Mouse (Mus musculus): Measurements from ENCODE around the gene Rps27rt.
"Not testable (repeated sequence)": the region's sequence is repeated elsewhere in the genome, so short reads cannot be mapped to it uniquely, and the experiment has no call there.

Gene Rps27rt

GRCm38 (mm10) chr9:114982689-114983360, at the start of gene Rps27rt:
Gene Rps27rt (minus strand): TSS chr9:114982739.
- no peak for DNase-seq

DNA sequence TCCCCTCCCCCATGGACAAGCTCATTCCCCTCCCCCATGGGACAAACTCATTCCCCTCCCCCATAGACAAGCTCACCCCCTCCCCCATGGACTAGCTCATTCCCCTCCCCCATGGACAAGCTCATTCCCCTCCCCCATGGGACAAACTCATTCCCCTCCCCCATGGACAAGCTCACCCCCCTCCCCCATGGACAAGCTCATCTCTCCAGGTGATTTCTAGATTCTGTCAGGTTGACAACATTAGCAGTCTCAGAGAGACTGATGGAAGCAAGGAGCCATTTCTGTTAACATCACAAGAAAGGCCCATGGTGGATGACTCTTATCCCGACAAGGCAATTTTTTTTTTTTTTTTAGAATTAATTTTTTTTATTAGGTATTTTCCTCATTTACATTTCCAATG, 48.5 kb upstream of the Rps27rt start:
- not testable (repeated sequence) for DNase-seq

DNA sequence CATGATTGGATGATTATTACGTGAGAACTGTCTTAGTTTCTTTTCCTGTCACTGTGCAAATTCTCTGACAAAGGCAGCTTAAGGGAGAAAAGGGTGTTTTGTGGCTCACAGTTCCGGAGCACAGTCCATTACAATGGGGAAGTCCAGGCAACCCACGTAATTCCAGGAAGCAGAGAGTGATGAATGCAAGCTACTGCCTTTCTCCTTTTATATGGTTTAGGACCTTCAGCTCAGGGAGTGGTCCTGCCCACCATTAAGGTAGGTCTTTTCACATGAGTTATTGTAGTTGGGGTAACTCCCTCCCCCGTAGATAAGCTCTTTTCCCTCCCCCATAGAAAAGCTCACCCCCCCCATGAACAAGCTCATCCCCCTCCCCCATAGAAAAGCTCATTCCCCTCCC, 48.0 kb upstream of the Rps27rt start:
- DNase-seq, result no peak

- no peak for DNase-seq
These were observed 46.8 kb upstream of the Rps27rt start for GRCm38 (mm10) chr9:115029307-115029706.

GRCm38 (mm10) chr9:115023708-115024383, 41.3 kb upstream of the Rps27rt start:
- peak; percentile 35 for DNase-seq

GRCm38 (mm10) chr9:115023137-115023536, 40.6 kb upstream of the Rps27rt start:
- no peak for DNase-seq

GRCm38 (mm10) chr9:115021419-115021818, 38.9 kb upstream of the Rps27rt start:
- no peak for DNase-seq

- no peak for DNase-seq
These were observed 37.6 kb upstream of the Rps27rt start for GRCm38 (mm10) chr9:115020141-115020540.

DNA sequence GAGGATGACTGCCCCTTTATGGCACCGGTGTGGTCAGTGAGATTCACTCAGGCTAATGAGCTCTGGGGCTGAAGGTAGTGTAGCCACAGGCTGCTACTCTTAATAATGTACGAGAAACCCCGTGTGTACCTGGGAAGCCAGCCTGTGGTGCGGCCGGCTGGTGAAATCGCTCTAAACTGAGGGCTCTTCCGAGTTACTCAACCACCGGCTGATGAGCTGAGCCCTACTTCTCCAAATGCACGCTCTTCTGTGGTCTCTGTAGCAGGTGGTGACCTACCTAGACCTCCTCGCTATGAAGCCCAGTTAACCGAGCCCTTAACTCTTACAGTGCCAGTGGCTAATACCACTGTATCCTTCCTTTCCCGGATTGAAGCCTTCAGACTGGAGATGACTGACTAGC, 29.8 kb upstream of the Rps27rt start:
- DNase-seq, result no peak

- no peak for DNase-seq
These were observed 25.7 kb upstream of the Rps27rt start for GRCm38 (mm10) chr9:115008194-115008593.

- no peak for DNase-seq
These were observed 25.2 kb upstream of the Rps27rt start for GRCm38 (mm10) chr9:115007776-115008175.

DNA sequence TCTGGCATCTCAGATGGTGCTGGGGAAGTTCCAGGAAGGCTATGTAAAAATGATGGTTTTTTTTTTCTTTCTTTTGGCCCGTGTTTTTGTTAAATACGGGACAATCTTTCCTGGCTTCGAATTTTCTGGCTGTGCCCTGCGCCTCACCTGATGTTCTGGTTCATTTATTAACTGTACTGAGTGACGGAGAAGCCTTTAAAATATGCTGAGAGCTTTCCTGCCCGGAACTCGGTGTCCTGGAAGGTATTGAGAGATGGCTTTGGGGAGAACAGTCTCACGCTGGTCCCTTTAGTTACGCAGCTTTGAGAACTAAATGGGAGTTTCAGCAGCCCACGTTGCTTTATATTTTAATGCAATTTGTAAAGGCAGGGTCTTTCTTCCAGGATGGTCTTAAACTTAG, 22.9 kb upstream of the Rps27rt start:
- no peak for DNase-seq

DNA sequence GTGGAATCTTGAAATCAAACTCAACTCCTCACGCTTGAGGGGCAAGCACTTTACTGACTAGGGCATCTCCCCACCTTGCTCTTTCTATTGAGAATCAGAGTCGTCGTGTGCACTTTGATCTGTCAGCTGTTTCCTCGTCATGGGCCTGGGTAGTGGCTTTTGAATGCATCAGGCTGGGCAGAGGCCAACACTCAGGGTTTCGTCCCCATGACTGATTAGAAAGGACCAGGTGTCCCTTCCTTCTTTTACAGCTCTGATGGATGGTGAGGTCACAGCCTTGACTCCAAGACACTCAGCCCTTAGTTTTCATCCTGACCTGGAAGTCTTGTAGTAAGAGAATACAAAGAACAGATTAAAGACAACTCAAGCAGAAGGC, 17.2 kb upstream of the Rps27rt start:
- DNase-seq, result no peak

- DNase-seq, result no peak
These were observed 16.7 kb upstream of the Rps27rt start for GRCm38 (mm10) chr9:114999010-114999770.

DNA sequence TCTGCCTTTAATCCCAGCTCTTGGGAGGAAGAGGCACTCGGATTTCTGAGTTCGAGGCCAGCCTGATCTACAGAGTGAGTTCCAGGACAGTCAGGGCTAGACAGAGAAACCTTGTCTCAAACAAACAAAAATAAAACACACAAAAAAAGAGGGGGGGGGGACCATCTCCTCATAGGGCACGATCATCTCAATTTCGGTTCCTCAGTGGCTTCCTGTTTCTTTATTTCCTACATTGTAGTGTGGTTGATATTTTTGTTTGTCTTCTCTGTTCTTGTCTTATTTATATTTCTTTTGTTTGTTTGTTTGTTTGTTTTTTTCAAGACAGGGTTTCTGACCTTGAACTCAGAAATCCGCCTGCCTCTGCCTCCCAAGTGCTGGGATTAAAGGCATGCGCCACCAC, 13.9 kb upstream of the Rps27rt start:
- no peak for DNase-seq

DNA sequence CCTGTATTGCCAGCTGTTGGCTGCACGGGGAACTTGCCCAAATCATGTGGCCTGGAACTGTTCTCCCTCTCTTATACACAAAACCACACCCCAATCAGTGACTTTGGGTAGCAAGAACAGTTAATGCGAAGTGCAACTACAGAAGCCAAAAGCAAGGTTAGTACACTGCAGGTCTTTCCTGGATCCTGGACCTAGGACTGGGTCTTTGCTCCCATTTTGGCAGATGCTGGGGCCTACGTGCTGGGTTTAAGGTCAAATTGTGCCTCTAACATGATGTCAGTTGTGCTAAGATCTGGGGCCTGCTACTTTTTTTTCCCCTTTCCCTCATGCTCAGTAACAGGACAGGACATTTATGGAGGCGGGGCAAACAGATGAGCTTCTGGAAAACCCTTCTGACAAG, 13.2 kb upstream of the Rps27rt start:
- DNase-seq, result no peak

DNA sequence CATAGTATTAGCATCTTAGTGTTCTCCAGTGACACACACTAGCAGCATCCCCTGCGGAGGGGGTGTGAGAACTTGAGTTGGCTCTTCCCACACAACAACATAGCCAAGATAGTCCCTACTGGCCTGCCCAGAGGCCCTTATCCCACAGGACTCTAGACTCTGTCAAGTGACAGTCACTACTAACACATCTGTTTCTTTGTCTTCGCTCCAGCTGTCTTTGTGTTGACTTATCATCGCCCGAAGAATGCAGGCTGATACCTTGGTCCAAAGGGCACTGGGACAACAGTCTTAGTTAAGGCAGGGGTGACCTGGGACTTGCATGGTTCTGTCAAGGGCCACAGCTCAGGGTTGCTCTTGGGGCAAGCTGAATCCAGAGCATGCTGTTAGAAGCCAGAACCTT, 12.7 kb upstream of the Rps27rt start:
- no peak for DNase-seq

DNA sequence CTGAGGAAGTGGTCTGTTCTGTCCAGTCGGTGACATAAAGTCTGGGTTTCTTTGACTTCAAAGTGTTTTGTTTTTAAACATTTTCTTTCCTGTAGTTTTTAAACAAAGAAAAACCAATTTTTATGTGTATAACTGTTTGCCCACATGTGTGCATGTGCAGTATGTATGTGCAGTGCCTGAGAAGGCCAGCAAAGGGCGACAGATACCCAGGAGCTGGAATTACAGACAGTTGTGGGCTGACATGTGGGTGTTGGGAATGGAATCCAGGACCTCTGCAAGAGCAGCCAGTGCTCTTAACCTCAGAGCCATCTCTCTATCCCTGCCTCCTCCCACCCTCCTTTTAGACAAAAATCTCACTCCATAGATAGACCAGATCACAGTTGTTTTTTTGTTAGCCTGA, 10.0 kb upstream of the Rps27rt start:
- no peak for DNase-seq

DNA sequence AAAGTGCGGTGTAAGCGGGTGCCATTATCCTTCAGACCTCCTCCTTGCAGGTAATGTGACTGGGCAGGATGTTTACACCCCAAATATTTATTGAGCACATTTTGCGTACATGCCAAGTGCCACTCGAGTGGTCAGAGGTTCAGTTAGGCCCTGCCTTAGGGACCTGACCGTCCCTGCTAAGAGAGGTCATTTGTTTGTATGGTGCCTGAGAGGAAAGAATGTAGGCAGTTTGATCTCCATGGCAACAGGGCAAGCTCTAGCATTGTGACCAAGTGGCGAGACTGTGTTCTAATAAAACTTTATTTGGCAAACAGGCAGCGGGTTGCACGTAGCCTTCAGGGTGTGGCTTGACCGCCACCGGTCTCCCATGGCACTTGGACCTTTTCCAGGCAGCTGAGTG, 7.9 kb upstream of the Rps27rt start:
- no peak for DNase-seq

GRCm38 (mm10) chr9:114988610-114989327, 6.2 kb upstream of the Rps27rt start:
- no peak for DNase-seq

- DNase-seq, result no peak
These were observed 5.5 kb upstream of the Rps27rt start for GRCm38 (mm10) chr9:114988029-114988428.

GRCm38 (mm10) chr9:114986361-114986760, 3.8 kb upstream of the Rps27rt start:
- no peak for DNase-seq

GRCm38 (mm10) chr9:114985741-114986140, 3.2 kb upstream of the Rps27rt start:
- no peak for DNase-seq
